Mouse (Mus musculus): ENCODE data around the gene Nisch.

The Nisch gene

GRCm38 (mm10) chr14:31129326-31130235 lies 87.2 kb downstream of the Nisch start:
- DNase-seq: no peak

GRCm38 (mm10) chr14:31128826-31129219 lies 87.9 kb downstream of the Nisch start, which contains the start of gene Smim4:
Gene Smim4, minus strand, starts transcription at chr14:31128956.
- peak; percentile 96 for DNase-seq

- DNase-seq: peak; percentile 80
Measured at GRCm38 (mm10) chr14:31128101-31128825, 88.5 kb downstream of the Nisch start.

GRCm38 (mm10) chr14:31126826-31127225 lies 89.9 kb downstream of the Nisch start:
- DNase-seq: no peak

- DNase-seq: no peak
Measured at GRCm38 (mm10) chr14:31125106-31126075, 91.4 kb downstream of the Nisch start.
